8 mouse cellular contexts compared by ENCODE assay signal in genomic region chr16:39056061-39056460, GRCm38 (mm10).
DNase-seq lines count a peak whose midpoint lies in the region; TF ChIP-seq lines count a peak whose summit lies in the region.

No protein-coding gene starts in this region.

- H3K27ac ChIP-seq in left cerebral cortex, adult 2 months: no peak overlapping the region

- peak; percentile 21 for DNase-seq in adrenal gland, adult 2 months
- DNase-seq in adrenal gland, postnatal 4 days (ENCODE audit: low spot score in 2 of 2): no peak
- DNase-seq in urinary bladder, postnatal 14 days (ENCODE audit: low spot score): peak; percentile 26
- no peak for DNase-seq in urinary bladder, postnatal 25 days (ENCODE audit: low spot score)
- peak; percentile 41 for DNase-seq in heart, postnatal 4 days
- peak; percentile 53 to 56 for DNase-seq in left cerebral cortex, adult 2 months (ENCODE audit: extremely low spot score in 1 of 2, low spot score in 2 of 2)
- DNase-seq in ovary, postnatal 14 days (ENCODE audit: low spot score): peak; percentile 35
- DNase-seq in spleen, postnatal 4 days (ENCODE audit: low spot score in 2 of 2): no peak

- peak; percentile 79 for TF ChIP-seq CTCF in left cerebral cortex, adult 2 months (IDR thresholded peaks at IDR 0.05)

- H3K4me3 ChIP-seq in left cerebral cortex, adult 2 months: no peak overlapping the region

- intact Hi-C loops in left cerebral cortex, adult 2 months (cut with DNase I): loop anchor here (10.0 kb wide), 2 partner anchors 311 to 431 kb away; partner anchors contain the start of gene B4galt4

Comparison
In these comparisons a context has a peak if more than half of its experiments do, and no peak if none do; other contexts are left out.
1. DNase-seq: peak in adrenal gland, adult 2 months (single experiment), urinary bladder, postnatal 14 days (single experiment), heart, postnatal 4 days (single experiment), left cerebral cortex, adult 2 months (2 of 2) and ovary, postnatal 14 days (single experiment); none in adrenal gland, postnatal 4 days (0 of 2), urinary bladder, postnatal 25 days (single experiment) and spleen, postnatal 4 days (0 of 2).